Mouse (Mus musculus) heart, embryonic 13.5 days (tissue): ENCODE results near the gene Eif4e3. TPM values are rescaled to one million over a fixed set of nuclear protein-coding genes. Genes with fewer than 3 reads are reported as not detected.
A peak's percentile ranks its signal among the peaks of the same experiment; 100 is the strongest.

Experiments
- ATAC-seq: fragments of 200-750 bp; cut with Nextera tagmentation; 2 replicates; pipeline ENCODE4 v1.8.0; 2017; ENCODE audit warnings: moderate TSS enrichment; ENCODE audit not compliant: insufficient number of reproducible peaks, low FRiP score, low TSS enrichment; ENCODE audit errors: extremely low read depth
- H3K27ac ChIP-seq: fragments of 300-500 bp; sonication (generic); replicated peaks from 2 replicates; pipeline ENCODE4 v1.5.1; 2015; ENCODE audit warnings: moderate library complexity, mild to moderate bottlenecking, inconsistent platforms
- H3K27me3 ChIP-seq: fragments of 300-500 bp; sonication (generic); replicated peaks from 2 replicates; pipeline ENCODE4 v1.6.1; 2015; ENCODE audit warnings: mild to moderate bottlenecking, inconsistent platforms
- H3K36me3 ChIP-seq: fragments of 300-500 bp; sonication (generic); 2 replicates; pipeline ENCODE4 v1.6.1; 2015; ENCODE audit warnings: mild to moderate bottlenecking, inconsistent platforms
- H3K4me1 ChIP-seq: fragments of 300-500 bp; sonication (generic); 2 replicates; pipeline ENCODE4 v1.6.1; 2015; ENCODE audit warnings: inconsistent platforms
- H3K4me2 ChIP-seq: fragments of 300-500 bp; sonication (generic); 2 replicates; pipeline ENCODE4 v1.6.1; 2015; ENCODE audit warnings: inconsistent platforms, mild to moderate bottlenecking, moderate library complexity
- H3K4me3 ChIP-seq: fragments of 300-500 bp; sonication (generic); 2 replicates; pipeline ENCODE4 v1.5.1; 2015; ENCODE audit warnings: moderate library complexity, mild to moderate bottlenecking, inconsistent platforms
- H3K9ac ChIP-seq: fragments of 300-500 bp; sonication (generic); 2 replicates; pipeline ENCODE4 v1.6.1; 2015; ENCODE audit warnings: inconsistent platforms, mild to moderate bottlenecking, moderate library complexity
- H3K9me3 ChIP-seq: fragments of 300-500 bp; sonication (generic); 2 replicates; pipeline ENCODE4 v1.6.1; 2016; ENCODE audit warnings: inconsistent platforms
- WGBS: fragments of 180-500 bp; shearing (Covaris S2); methylation state at CpG from one replicate; pipeline ENCODE4 v1.1.7; 2015; ENCODE audit warnings: mixed read lengths; 5-methylcytosine and 5-hydroxymethylcytosine counted together
- polyA plus RNA-seq: library from polyadenylated mRNA; unstranded; fragments of >200 nt; fragmentation: Nextera tagmentation; extraction: Ambion mirVana; gene quantifications from 2 replicates; pipeline ENCODE4 v1.2.1, GENCODE M21; 2015

The Eif4e3 gene
- polyA plus RNA-seq, 1 experiment from 2014 or later: 6.9 TPM

GRCm38 (mm10) chr6:99636801-99637200, 29.8 kb downstream of the Eif4e3 start:
- no peaks in the 10 kb centered on the region for H3K27me3 ChIP-seq
- H3K27ac ChIP-seq: no peak overlapping the region
- WGBS: 65% methylated on average over 8 of the region's 8 CpGs
- no peak overlapping the region for H3K4me3 ChIP-seq
- peaks cover 8% of the 10 kb centered on the region for H3K36me3 ChIP-seq
- no peak overlapping the region for H3K4me2 ChIP-seq
- H3K9ac ChIP-seq: no peak overlapping the region
- ATAC-seq: no peak
- no peaks in the 10 kb centered on the region for H3K4me1 ChIP-seq
- no peaks in the 10 kb centered on the region for H3K9me3 ChIP-seq

GRCm38 (mm10) chr6:99636121-99636520, 30.4 kb downstream of the Eif4e3 start:
- no peak overlapping the region for H3K4me3 ChIP-seq
- no peak overlapping the region for H3K9ac ChIP-seq
- H3K27ac ChIP-seq: no peak overlapping the region
- no peaks in the 10 kb centered on the region for H3K9me3 ChIP-seq
- no peaks in the 10 kb centered on the region for H3K27me3 ChIP-seq
- no peaks in the 10 kb centered on the region for H3K4me1 ChIP-seq
- no peak overlapping the region for H3K4me2 ChIP-seq
- ATAC-seq: no peak
- H3K36me3 ChIP-seq: peaks cover 8% of the 10 kb centered on the region
- WGBS: 73% methylated on average over 9 of the region's 9 CpGs

- H3K36me3 ChIP-seq: no peaks in the 10 kb centered on the region
- WGBS: 70% methylated on average over 32 of the region's 32 CpGs
- no peaks in the 10 kb centered on the region for H3K4me1 ChIP-seq
- no peak for ATAC-seq
- H3K9me3 ChIP-seq: no peaks in the 10 kb centered on the region
- H3K9ac ChIP-seq: no peak overlapping the region
- H3K4me2 ChIP-seq: peak overlapping the region; percentile 12; the same call in 1 of the 2 replicates
- no peak overlapping the region for H3K27ac ChIP-seq
- H3K27me3 ChIP-seq: no peaks in the 10 kb centered on the region
- no peak overlapping the region for H3K4me3 ChIP-seq
Observed at GRCm38 (mm10) chr6:99632121-99632980, 34.2 kb downstream of the Eif4e3 start.

- no peaks in the 10 kb centered on the region for H3K36me3 ChIP-seq
- no peaks in the 10 kb centered on the region for H3K4me1 ChIP-seq
- no peaks in the 10 kb centered on the region for H3K9me3 ChIP-seq
- no peak for ATAC-seq
- WGBS: 75% methylated on average over 5 of the region's 5 CpGs
- no peak overlapping the region for H3K4me2 ChIP-seq
- H3K9ac ChIP-seq: no peak overlapping the region
- no peak overlapping the region for H3K4me3 ChIP-seq
- no peak overlapping the region for H3K27ac ChIP-seq
- no peaks in the 10 kb centered on the region for H3K27me3 ChIP-seq
Observed at GRCm38 (mm10) chr6:99631637-99632036, 34.9 kb downstream of the Eif4e3 start.

GRCm38 (mm10) chr6:99629726-99630458, 36.7 kb downstream of the Eif4e3 start:
- Histone ChIP-seq H3K36me3 (no peaks in the 10 kb centered on the region), H3K27ac (no peak overlapping the region), H3K9me3 (no peaks in the 10 kb centered on the region), H3K9ac (no peak overlapping the region), H3K27me3 (no peaks in the 10 kb centered on the region), H3K4me1 (no peaks in the 10 kb centered on the region), H3K4me2 (no peak overlapping the region), H3K4me3 (no peak overlapping the region)
- WGBS: 83% methylated on average over 8 of the region's 8 CpGs
- no peak for ATAC-seq

GRCm38 (mm10) chr6:99626347-99626746, 40.2 kb downstream of the Eif4e3 start:
- H3K27ac ChIP-seq: no peak overlapping the region
- H3K4me2 ChIP-seq: no peak overlapping the region
- ATAC-seq: no peak
- WGBS: 82% methylated on average over 2 of the region's 2 CpGs
- no peak overlapping the region for H3K4me3 ChIP-seq
- peaks cover 6% of the 10 kb centered on the region for H3K4me1 ChIP-seq
- H3K9ac ChIP-seq: no peak overlapping the region
- H3K9me3 ChIP-seq: no peaks in the 10 kb centered on the region
- H3K27me3 ChIP-seq: no peaks in the 10 kb centered on the region
- H3K36me3 ChIP-seq: no peaks in the 10 kb centered on the region

- no peak for ATAC-seq
- H3K9me3 ChIP-seq: no peaks in the 10 kb centered on the region
- no peaks in the 10 kb centered on the region for H3K27me3 ChIP-seq
- H3K4me2 ChIP-seq: no peak overlapping the region
- peaks cover 6% of the 10 kb centered on the region for H3K4me1 ChIP-seq
- no peak overlapping the region for H3K27ac ChIP-seq
- no peak overlapping the region for H3K9ac ChIP-seq
- WGBS: 49% methylated on average over 7 of the region's 7 CpGs
- H3K4me3 ChIP-seq: no peak overlapping the region
- H3K36me3 ChIP-seq: no peaks in the 10 kb centered on the region
Observed at GRCm38 (mm10) chr6:99625803-99626202, 40.8 kb downstream of the Eif4e3 start.

GRCm38 (mm10) chr6:99625306-99625705, 41.3 kb downstream of the Eif4e3 start:
- WGBS: 69% methylated on average over 7 of the region's 7 CpGs
- Histone ChIP-seq H3K27ac (no peak overlapping the region), H3K27me3 (no peaks in the 10 kb centered on the region), H3K36me3 (no peaks in the 10 kb centered on the region), H3K4me2 (no peak overlapping the region), H3K9me3 (no peaks in the 10 kb centered on the region), H3K4me1 (peaks cover 6% of the 10 kb centered on the region), H3K9ac (no peak overlapping the region), H3K4me3 (no peak overlapping the region)
- no peak for ATAC-seq

- Histone ChIP-seq H3K4me2 (no peak overlapping the region), H3K27ac (no peak overlapping the region), H3K9me3 (no peaks in the 10 kb centered on the region), H3K27me3 (no peaks in the 10 kb centered on the region), H3K4me3 (no peak overlapping the region), H3K36me3 (no peaks in the 10 kb centered on the region), H3K9ac (no peak overlapping the region), H3K4me1 (peaks cover 11% of the 10 kb centered on the region)
- no peak for ATAC-seq
- WGBS: 74% methylated on average over 3 of the region's 3 CpGs
Observed at GRCm38 (mm10) chr6:99624542-99624941, 42.0 kb downstream of the Eif4e3 start.

GRCm38 (mm10) chr6:99623641-99624040, 42.9 kb downstream of the Eif4e3 start:
- H3K4me3 ChIP-seq: no peak overlapping the region
- no peaks in the 10 kb centered on the region for H3K36me3 ChIP-seq
- no peak for ATAC-seq
- H3K9ac ChIP-seq: no peak overlapping the region
- no peaks in the 10 kb centered on the region for H3K9me3 ChIP-seq
- H3K4me1 ChIP-seq: peaks cover 14% of the 10 kb centered on the region
- H3K27ac ChIP-seq: no peak overlapping the region
- H3K27me3 ChIP-seq: no peaks in the 10 kb centered on the region
- WGBS: 14% methylated on average over 6 of the region's 6 CpGs
- no peak overlapping the region for H3K4me2 ChIP-seq

- Histone ChIP-seq H3K27ac (no peak overlapping the region), H3K9me3 (no peaks in the 10 kb centered on the region), H3K27me3 (no peaks in the 10 kb centered on the region), H3K9ac (no peak overlapping the region), H3K4me1 (peaks cover 14% of the 10 kb centered on the region), H3K4me2 (no peak overlapping the region), H3K4me3 (no peak overlapping the region), H3K36me3 (no peaks in the 10 kb centered on the region)
- no peak for ATAC-seq
- 59% methylated on average over 4 of the region's 4 CpGs for WGBS
Observed at GRCm38 (mm10) chr6:99621167-99621566, 45.4 kb downstream of the Eif4e3 start.
